ENCODE assay signal across 10 mouse cellular contexts in the genomic region with DNA sequence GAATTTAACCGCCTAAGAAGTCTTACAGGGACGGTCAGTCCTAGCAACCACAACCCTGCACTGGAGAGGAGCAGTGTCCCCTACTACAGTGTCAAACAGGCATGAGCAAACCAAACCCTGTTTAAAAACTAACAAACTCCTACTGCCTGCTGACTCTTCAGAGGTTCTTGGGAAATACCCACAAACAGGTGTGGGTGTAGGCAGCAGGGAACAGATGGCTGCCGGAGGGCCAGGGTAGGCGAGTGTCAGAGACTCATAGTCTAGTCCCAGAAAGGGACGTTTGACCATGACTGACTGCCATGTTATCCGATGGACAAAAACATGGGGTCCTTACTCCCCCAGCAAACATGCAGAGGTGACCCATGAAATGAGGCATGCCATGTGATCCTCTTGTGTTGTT.
DNase-seq lines count a peak whose midpoint lies in the region.
"Had no signal": no experiment of that assay in that cellular context is flagged by ENCODE, and none has a peak within 500 bp of the region (broad histone marks: within the 10 kb centered on the region; RNA-seq: fewer than 3 reads in every experiment).

No protein-coding gene starts in this region.

- peak; percentile 4 to 44 for DNase-seq in frontal cortex, adult 2 months (ENCODE audit: extremely low spot score in 1 of 2, low spot score in 1 of 2)
- no peak for DNase-seq in frontal cortex, postnatal 14 days (ENCODE audit: low spot score in 2 of 2)
- DNase-seq in left cerebral cortex, postnatal 25 days (ENCODE audit: low spot score in 2 of 2) = peak; percentile 17 to 69
- DNase-seq in left cerebral cortex, adult 11 months (ENCODE audit: low spot score) = no peak
- DNase-seq in right cerebral cortex, postnatal 36 days (ENCODE audit: low spot score in 2 of 2) = peak; percentile 3 to 12
- no peak for DNase-seq in right cerebral cortex, postnatal 4 days
- DNase-seq in thymus, postnatal 36 days = no peak
- DNase-seq: adrenal gland, postnatal 14 days; gastrocnemius, postnatal 14 days; heart, postnatal 36 days had no signal

- intact Hi-C loops in left cerebral cortex, postnatal 25 days (cut with DNase I) = no loop called here

Comparison
In these comparisons a context has a peak if more than half of its experiments do, and no peak if none do; other contexts are left out.
1. DNase-seq: peak in frontal cortex, adult 2 months (2 of 2), left cerebral cortex, postnatal 25 days (2 of 2) and right cerebral cortex, postnatal 36 days (2 of 2); none in frontal cortex, postnatal 14 days (0 of 2), left cerebral cortex, adult 11 months (single experiment), right cerebral cortex, postnatal 4 days (single experiment) and thymus, postnatal 36 days (0 of 2).